Mouse (Mus musculus): Measurements from ENCODE around the gene Gm11444. TPM values are rescaled to one million over a fixed set of nuclear protein-coding genes. Genes with fewer than 3 reads are reported as not detected.

Gene Gm11444
- total and polyA plus RNA-seq, 2 experiments = not detected

DNA sequence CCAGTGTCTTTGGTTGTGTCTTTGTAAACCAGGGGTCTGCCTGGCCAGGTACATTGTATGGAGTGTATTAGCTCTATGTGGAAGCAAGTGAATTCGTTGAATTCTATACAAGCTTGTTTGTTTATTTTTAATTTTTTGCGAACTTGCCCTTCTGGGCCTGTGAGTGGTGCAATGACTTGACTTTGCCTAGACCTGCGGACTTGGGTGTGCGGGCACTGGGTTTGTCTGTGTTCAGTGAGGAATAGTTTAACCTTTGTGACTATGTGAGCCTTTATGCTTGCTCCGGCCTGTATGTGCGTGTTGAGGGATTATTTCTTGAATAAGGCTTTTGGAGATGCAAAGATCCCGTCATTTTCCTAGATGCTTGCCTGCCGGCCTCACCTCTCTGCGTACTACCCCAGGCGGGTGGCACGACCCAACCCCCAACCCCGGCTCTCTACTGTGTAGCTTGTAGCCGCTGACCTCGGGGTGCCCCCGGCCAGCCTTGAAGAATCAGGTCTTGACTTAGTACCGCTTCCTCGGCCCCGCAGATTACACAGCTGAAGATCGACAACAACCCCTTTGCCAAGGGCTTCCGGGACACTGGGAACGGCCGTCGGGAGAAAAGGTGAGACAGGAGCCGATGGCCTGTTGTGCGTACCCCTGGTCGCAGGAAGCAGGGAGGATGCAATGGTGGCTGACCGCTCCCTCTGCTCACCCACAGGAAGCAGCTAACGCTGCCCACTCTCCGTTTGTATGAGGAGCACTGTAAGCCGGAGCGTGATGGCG, 13.4 kb downstream of the Gm11444 start:
- TF ChIP-seq POLR2A (IDR thresholded peaks at IDR 0.05; ENCODE audit: extremely low read depth, insufficient read depth, low read length) (no peak), CTCF (IDR thresholded peaks at IDR 0.05; ENCODE audit: low read depth, low read length) (no peak)
- peak overlapping the region; percentile 53; the same call in 1 of the 2 replicates for H3K9ac ChIP-seq (ENCODE audit: low read depth, low read length)
- no peaks in the 10 kb centered on the region for H3K4me1 ChIP-seq (ENCODE audit: control insufficient read depth, insufficient read depth, low read length)
- no peak for DNase-seq (ENCODE audit: extremely low read depth, low read depth, low spot score)
- WGBS = 19% methylated on average over 32 of the region's 32 CpGs
- H3K27me3 ChIP-seq (ENCODE audit: control insufficient read depth, insufficient read depth, low read length) = peaks cover 45% of the 10 kb centered on the region
- H3K79me2 ChIP-seq (ENCODE audit: control insufficient read depth, insufficient read depth, low read length) = no peaks in the 10 kb centered on the region
- no peaks in the 10 kb centered on the region for H3K36me3 ChIP-seq (ENCODE audit: control insufficient read depth, insufficient read depth, low read length)
- H3K4me3 ChIP-seq (ENCODE audit: insufficient read depth, low read depth, low read length) = peak overlapping the region; percentile 3; the same call in 1 of the 2 replicates
- no peak overlapping the region for H3K27ac ChIP-seq (replicated peaks; ENCODE audit: insufficient read depth, low read depth, low read length)

DNA sequence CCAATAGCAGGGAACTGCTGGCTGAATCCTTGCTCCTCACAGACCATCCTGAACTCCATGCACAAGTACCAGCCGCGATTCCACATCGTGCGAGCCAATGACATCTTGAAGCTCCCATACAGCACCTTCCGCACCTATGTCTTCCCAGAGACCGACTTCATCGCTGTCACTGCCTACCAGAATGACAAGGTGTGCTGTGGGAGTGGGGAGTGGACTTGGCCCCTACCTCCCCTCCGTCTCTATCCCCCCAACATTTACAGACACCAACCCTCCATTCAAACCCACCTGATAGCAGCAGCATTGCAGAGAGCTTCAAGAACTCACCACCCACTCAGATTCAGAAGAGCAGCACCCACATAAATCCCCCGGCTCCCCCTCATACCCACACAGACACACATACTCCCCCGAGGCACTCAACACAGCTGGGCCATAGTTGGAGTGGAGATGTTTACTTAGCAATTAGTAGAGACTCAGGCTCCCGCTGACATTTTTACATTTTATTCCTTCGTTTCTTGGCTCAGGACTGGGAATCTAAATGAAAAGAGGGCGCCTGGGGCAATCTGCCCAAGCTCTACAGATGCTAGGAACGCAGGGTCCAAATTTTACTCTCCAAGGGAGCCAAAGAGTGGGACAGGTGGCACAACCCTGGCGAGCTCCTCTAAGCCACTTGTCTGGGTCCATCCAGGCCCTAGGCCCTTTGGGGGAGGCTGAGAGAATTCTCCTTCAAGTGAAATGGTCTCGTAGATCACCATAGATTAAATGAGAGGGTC, 14.2 kb downstream of the Gm11444 start:
- no peaks in the 10 kb centered on the region for H3K79me2 ChIP-seq (ENCODE audit: control insufficient read depth, insufficient read depth, low read length)
- no peak for TF ChIP-seq POLR2A (IDR thresholded peaks at IDR 0.05; ENCODE audit: extremely low read depth, insufficient read depth, low read length)
- TF ChIP-seq CTCF (IDR thresholded peaks at IDR 0.05; ENCODE audit: low read depth, low read length) = no peak
- no peak overlapping the region for H3K4me3 ChIP-seq (ENCODE audit: insufficient read depth, low read depth, low read length)
- 31% methylated on average over 16 of the region's 16 CpGs for WGBS
- DNase-seq (ENCODE audit: extremely low read depth, low read depth, low spot score) = no peak
- no peaks in the 10 kb centered on the region for H3K36me3 ChIP-seq (ENCODE audit: control insufficient read depth, insufficient read depth, low read length)
- no peak overlapping the region for H3K27ac ChIP-seq (replicated peaks; ENCODE audit: insufficient read depth, low read depth, low read length)
- peaks cover 43% of the 10 kb centered on the region for H3K27me3 ChIP-seq (ENCODE audit: control insufficient read depth, insufficient read depth, low read length)
- no peaks in the 10 kb centered on the region for H3K4me1 ChIP-seq (ENCODE audit: control insufficient read depth, insufficient read depth, low read length)
- H3K9ac ChIP-seq (ENCODE audit: low read depth, low read length) = no peak overlapping the region

DNA sequence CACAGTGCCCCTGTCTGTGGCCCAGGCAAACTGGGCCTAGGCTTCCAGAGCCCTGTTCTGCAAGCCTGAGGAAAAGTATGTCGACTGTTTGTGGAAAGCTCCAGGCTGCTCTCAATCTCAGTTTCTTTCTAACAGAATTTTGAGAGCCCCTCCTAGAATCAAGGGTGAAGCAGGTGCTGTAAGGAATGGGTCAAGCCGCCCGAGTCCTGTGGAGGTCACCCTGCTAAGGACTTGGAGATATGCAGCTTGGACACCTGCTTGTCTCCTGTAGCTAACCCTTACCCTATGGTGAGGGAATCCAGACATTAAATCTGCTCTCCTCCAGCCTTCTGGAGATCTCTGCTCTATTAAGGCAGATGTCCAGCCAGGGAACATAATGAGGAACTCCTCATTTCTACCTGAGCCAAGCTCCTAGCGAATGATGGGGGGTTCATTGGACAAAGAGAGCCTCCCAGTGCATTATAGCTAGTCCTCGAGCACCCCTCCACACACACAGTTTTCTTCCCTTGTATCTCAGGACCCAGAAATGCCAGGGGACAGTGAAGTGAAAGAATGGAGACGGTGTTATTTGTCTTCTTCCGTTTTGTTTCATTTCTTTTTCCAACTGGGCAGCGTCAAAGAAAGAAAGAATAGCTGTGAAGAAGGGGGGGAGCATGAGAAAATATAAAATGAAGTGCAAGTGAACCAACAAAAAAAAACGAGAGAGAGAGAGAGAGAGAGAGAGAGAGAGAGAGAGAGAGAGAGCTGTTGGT, 15.0 kb downstream of the Gm11444 start:
- Histone ChIP-seq H3K27me3 (ENCODE audit: control insufficient read depth, insufficient read depth, low read length) (peaks cover 39% of the 10 kb centered on the region), H3K79me2 (ENCODE audit: control insufficient read depth, insufficient read depth, low read length) (no peaks in the 10 kb centered on the region), H3K27ac (replicated peaks; ENCODE audit: insufficient read depth, low read depth, low read length) (no peak overlapping the region), H3K4me1 (ENCODE audit: control insufficient read depth, insufficient read depth, low read length) (no peaks in the 10 kb centered on the region), H3K4me3 (ENCODE audit: insufficient read depth, low read depth, low read length) (0 out of 2 replicates have a peak overlapping the region, but pooled peaks have one; percentile 58), H3K36me3 (ENCODE audit: control insufficient read depth, insufficient read depth, low read length) (no peaks in the 10 kb centered on the region), H3K9ac (ENCODE audit: low read depth, low read length) (peak overlapping the region; percentile 38; the same call in 1 of the 2 replicates)
- TF ChIP-seq CTCF (IDR thresholded peaks at IDR 0.05; ENCODE audit: low read depth, low read length) (no peak), POLR2A (IDR thresholded peaks at IDR 0.05; ENCODE audit: extremely low read depth, insufficient read depth, low read length) (no peak)
- no peak for DNase-seq (ENCODE audit: extremely low read depth, low read depth, low spot score)
- WGBS = 27% methylated on average over 9 of the region's 9 CpGs

- peak overlapping the region; percentile 38 for H3K9ac ChIP-seq (ENCODE audit: low read depth, low read length)
- 17% methylated on average over 17 of the region's 17 CpGs for WGBS
- no peaks in the 10 kb centered on the region for H3K4me1 ChIP-seq (ENCODE audit: control insufficient read depth, insufficient read depth, low read length)
- no peaks in the 10 kb centered on the region for H3K79me2 ChIP-seq (ENCODE audit: control insufficient read depth, insufficient read depth, low read length)
- H3K27ac ChIP-seq (replicated peaks; ENCODE audit: insufficient read depth, low read depth, low read length) = 0 out of 2 replicates have a peak overlapping the region, but pooled peaks have one; percentile 3
- DNase-seq (ENCODE audit: extremely low read depth, low read depth, low spot score) = no peak
- H3K27me3 ChIP-seq (ENCODE audit: control insufficient read depth, insufficient read depth, low read length) = peaks cover 39% of the 10 kb centered on the region
- TF ChIP-seq POLR2A (IDR thresholded peaks at IDR 0.05; ENCODE audit: extremely low read depth, insufficient read depth, low read length) = no peak
- TF ChIP-seq CTCF (IDR thresholded peaks at IDR 0.05; ENCODE audit: low read depth, low read length) = no peak
- H3K36me3 ChIP-seq (ENCODE audit: control insufficient read depth, insufficient read depth, low read length) = no peaks in the 10 kb centered on the region
- peak overlapping the region; percentile 58 for H3K4me3 ChIP-seq (ENCODE audit: insufficient read depth, low read depth, low read length)
Observed at GRCm38 (mm10) chr11:85834386-85834931, 15.7 kb downstream of the Gm11444 start.

DNA sequence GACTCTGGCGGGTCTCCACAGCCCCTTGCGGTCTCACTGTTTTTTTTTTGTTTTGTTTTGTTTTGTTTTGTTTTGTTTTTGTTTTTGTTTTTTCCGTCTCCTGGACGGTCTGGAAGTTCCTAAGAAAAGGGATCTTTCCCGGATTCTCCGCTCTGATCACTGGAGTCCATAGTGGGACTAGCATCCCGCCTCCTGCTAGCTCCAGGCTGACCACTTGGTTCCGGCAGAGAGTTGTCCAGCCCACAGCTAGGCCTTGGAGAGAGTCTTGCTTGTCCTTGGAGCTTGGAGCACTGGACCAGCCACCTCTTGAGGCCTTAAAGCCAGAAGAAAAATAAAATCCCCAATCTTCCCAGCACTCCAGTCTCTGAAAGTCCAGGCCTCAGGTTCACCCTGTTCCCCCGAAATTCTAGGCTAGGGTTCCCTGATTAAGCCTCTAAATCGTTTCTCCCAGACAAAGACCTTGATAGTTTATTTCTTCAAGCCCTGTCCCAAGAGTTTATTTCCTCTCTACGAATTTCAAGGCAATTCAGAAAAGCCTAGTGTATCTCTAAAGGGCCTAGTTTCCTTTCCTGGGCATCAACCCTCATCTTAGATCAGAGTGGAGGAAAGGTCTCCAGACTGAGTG, 16.3 kb downstream of the Gm11444 start:
- Histone ChIP-seq H3K27me3 (ENCODE audit: control insufficient read depth, insufficient read depth, low read length) (peaks cover 42% of the 10 kb centered on the region), H3K4me3 (ENCODE audit: insufficient read depth, low read depth, low read length) (peak overlapping the region; percentile 58), H3K9ac (ENCODE audit: low read depth, low read length) (peak overlapping the region; percentile 38; the same call in 1 of the 2 replicates), H3K4me1 (ENCODE audit: control insufficient read depth, insufficient read depth, low read length) (no peaks in the 10 kb centered on the region), H3K79me2 (ENCODE audit: control insufficient read depth, insufficient read depth, low read length) (no peaks in the 10 kb centered on the region), H3K36me3 (ENCODE audit: control insufficient read depth, insufficient read depth, low read length) (no peaks in the 10 kb centered on the region), H3K27ac (replicated peaks; ENCODE audit: insufficient read depth, low read depth, low read length) (peak overlapping the region; percentile 7; the same call in 1 of the 2 replicates)
- no peak for DNase-seq (ENCODE audit: extremely low read depth, low read depth, low spot score)
- no peak for TF ChIP-seq CTCF (IDR thresholded peaks at IDR 0.05; ENCODE audit: low read depth, low read length)
- TF ChIP-seq POLR2A (IDR thresholded peaks at IDR 0.05; ENCODE audit: extremely low read depth, insufficient read depth, low read length) = no peak
- 13% methylated on average over 11 of the region's 11 CpGs for WGBS

All from liver, adult 2 months (tissue).